Mouse (Mus musculus) neural tube, embryonic 12.5 days (tissue): Measurements from ENCODE around the gene Hils1. TPM values are rescaled to one million over a fixed set of nuclear protein-coding genes. Genes with fewer than 3 reads are reported as not detected.
"Not testable (repeated sequence)": the region's sequence is repeated elsewhere in the genome, so short reads cannot be mapped to it uniquely, and the experiment has no call there.

Source experiments
- ATAC-seq: fragments of 200-750 bp; cut with Nextera tagmentation; 2 replicates; pipeline ENCODE4 v1.8.0; 2017; ENCODE audit warnings: low read depth, mild to moderate bottlenecking, moderate TSS enrichment, moderate library complexity; ENCODE audit not compliant: low FRiP score
- H3K27ac ChIP-seq: fragments of 300-500 bp; sonication (generic); 2 replicates; pipeline ENCODE4 v1.5.1; 2016
- H3K27me3 ChIP-seq: fragments of 300-500 bp; sonication (generic); replicated peaks from 2 replicates; pipeline ENCODE4 v1.6.1; 2016; ENCODE audit warnings: mild to moderate bottlenecking
- H3K36me3 ChIP-seq: fragments of 300-500 bp; sonication (generic); 2 replicates; pipeline ENCODE4 v1.6.1; 2016; ENCODE audit warnings: mild to moderate bottlenecking
- H3K4me1 ChIP-seq: fragments of 300-500 bp; sonication (generic); 2 replicates; pipeline ENCODE4 v1.6.1; 2016
- H3K4me2 ChIP-seq: fragments of 300-500 bp; sonication (generic); replicated peaks from 2 replicates; pipeline ENCODE4 v1.6.1; 2016; ENCODE audit warnings: mild to moderate bottlenecking
- H3K4me3 ChIP-seq: fragments of 300-500 bp; sonication (generic); 2 replicates; pipeline ENCODE4 v1.5.1; 2016
- H3K9ac ChIP-seq: fragments of 300-500 bp; sonication (generic); 2 replicates; pipeline ENCODE4 v1.6.1; 2016; ENCODE audit warnings: mild to moderate bottlenecking
- H3K9me3 ChIP-seq: fragments of 300-500 bp; sonication (generic); 2 replicates; pipeline ENCODE4 v1.6.1; 2016; ENCODE audit warnings: mild to moderate bottlenecking
- WGBS: fragments of 180-500 bp; shearing (Covaris S2); methylation state at CpG from one replicate; pipeline ENCODE4 v1.1.7; 2016; 5-methylcytosine and 5-hydroxymethylcytosine counted together
- polyA plus RNA-seq: library from polyadenylated mRNA; unstranded; fragments of >200 nt; fragmentation: Nextera tagmentation; extraction: Ambion mirVana; gene quantifications from 2 replicates; pipeline ENCODE4 v1.2.1, GENCODE M21; 2016

The Hils1 gene
- polyA plus RNA-seq, 1 experiment from 2014 or later: not detected

GRCm38 (mm10) chr11:94958065-94958858, 9.1 kb upstream of the Hils1 start:
- no peak for ATAC-seq
- H3K27ac ChIP-seq: no peak overlapping the region

DNA sequence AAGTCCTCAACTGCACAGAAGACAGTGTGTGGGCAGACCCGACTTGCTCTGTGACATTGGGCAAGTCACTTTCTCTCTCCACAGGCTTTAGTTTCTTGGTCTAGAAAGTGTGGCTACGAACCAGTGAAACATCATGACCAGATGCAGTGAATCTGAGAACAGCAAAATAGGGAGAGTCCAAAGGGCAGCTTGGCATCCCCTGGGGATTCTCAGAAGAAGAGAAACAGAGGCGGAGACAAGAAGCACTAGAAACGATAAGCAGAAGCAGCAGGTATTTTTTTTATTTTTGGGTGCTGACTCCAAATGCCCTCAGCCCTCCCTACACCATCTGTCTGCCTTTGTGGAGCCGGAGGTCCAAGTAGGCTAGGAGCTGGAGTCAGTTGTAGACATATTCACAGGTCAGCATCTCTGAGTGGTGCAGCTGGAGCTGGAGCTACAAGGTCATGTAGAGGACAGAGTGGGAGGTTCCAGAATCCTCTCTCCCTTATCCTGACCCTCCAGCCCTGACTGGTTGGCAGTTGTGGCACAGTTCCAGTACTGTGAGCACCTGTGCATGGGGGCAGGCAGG, 4.8 kb upstream of the Hils1 start:
- Histone ChIP-seq H3K27me3 (no peaks in the 10 kb centered on the region), H3K4me3 (no peak overlapping the region), H3K4me1 (no peaks in the 10 kb centered on the region), H3K9ac (no peak overlapping the region), H3K4me2 (no peak overlapping the region), H3K36me3 (no peaks in the 10 kb centered on the region), H3K9me3 (no peaks in the 10 kb centered on the region), H3K27ac (no peak overlapping the region)
- WGBS: 81% methylated on average over 5 of the region's 5 CpGs
- ATAC-seq: no peak

More at GRCm38 (mm10) chr11:94958065-94958858, 9.1 kb upstream of the Hils1 start:
- 20% methylated on average over 8 of the region's 8 CpGs for WGBS
- H3K4me3 ChIP-seq: no peak overlapping the region
- 0 out of 2 replicates have a peak overlapping the region, but pooled peaks have one; percentile 12 for H3K4me2 ChIP-seq
- H3K27me3 ChIP-seq: no peaks in the 10 kb centered on the region
- H3K36me3 ChIP-seq: no peaks in the 10 kb centered on the region
- H3K9ac ChIP-seq: no peak overlapping the region
- H3K9me3 ChIP-seq: no peaks in the 10 kb centered on the region
- no peaks in the 10 kb centered on the region for H3K4me1 ChIP-seq

DNA sequence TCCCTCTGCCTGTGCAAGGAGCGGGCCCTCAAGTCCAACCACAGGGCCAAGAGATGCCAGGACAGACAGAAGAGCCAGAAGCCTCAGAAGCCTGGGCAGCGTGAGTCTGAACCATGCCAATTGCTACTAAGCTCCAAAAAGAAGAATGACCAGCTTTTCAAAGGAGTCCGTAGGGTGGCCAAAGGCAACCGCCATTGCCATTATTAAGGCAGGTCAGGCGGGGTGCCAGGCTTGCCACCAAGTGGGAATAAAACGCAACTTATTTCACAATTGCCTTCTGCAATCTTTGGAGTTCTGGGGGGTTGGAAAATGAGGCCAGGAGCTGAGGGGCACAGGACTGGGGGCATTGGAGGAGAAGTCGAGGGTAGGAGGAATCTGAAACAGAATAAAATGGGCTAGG, 794 bp downstream of the Hils1 start:
- ATAC-seq: no peak

DNA sequence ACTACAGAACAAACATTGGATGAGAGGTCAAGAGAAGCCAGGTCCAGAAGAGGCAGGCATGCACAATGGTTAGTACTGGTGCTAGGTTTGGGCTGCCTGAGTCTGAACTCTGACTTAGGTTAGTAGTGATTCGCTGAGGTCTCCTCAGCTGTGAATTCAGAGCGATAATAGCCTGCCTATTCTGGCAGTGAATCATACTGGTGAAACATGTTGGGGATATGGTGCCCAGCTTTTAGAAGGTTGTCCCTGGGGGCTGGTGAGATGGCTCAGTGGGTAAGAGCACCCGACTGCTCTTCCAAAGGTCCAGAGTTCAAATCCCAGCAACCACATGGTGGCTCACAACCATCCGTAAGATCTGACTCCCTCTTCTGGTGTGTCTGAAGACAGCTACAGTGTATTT, 2.3 kb downstream of the Hils1 start:
- not testable (repeated sequence) for H3K9ac ChIP-seq, H3K27me3 ChIP-seq, H3K9me3 ChIP-seq, H3K4me3 ChIP-seq, H3K4me2 ChIP-seq, H3K27ac ChIP-seq, H3K36me3 ChIP-seq, H3K4me1 ChIP-seq, ATAC-seq
- 94% methylated on average over 4 of the region's 4 CpGs for WGBS

More for the DNA sequence above, 794 bp downstream of the Hils1 start:
- H3K4me3 ChIP-seq: no peak overlapping the region
- no peak overlapping the region for H3K27ac ChIP-seq
- no peak overlapping the region for H3K9ac ChIP-seq
- no peaks in the 10 kb centered on the region for H3K36me3 ChIP-seq
- 77% methylated on average over 7 of the region's 7 CpGs for WGBS
- no peaks in the 10 kb centered on the region for H3K9me3 ChIP-seq
- no peaks in the 10 kb centered on the region; the same call in 1 of the 2 replicates for H3K27me3 ChIP-seq
- H3K4me1 ChIP-seq: peaks cover 8% of the 10 kb centered on the region
- no peak overlapping the region for H3K4me2 ChIP-seq

GRCm38 (mm10) chr11:94970210-94970943, 3.0 kb downstream of the Hils1 start:
- H3K9me3 ChIP-seq: no peaks in the 10 kb centered on the region
- peaks cover 8% of the 10 kb centered on the region for H3K4me1 ChIP-seq
- H3K4me3 ChIP-seq: no peak overlapping the region
- H3K4me2 ChIP-seq: no peak overlapping the region
- no peak for ATAC-seq
- H3K9ac ChIP-seq: no peak overlapping the region
- WGBS: 65% methylated on average over 15 of the region's 15 CpGs
- no peaks in the 10 kb centered on the region; the same call in 1 of the 2 replicates for H3K27me3 ChIP-seq
- H3K27ac ChIP-seq: no peak overlapping the region
- no peaks in the 10 kb centered on the region for H3K36me3 ChIP-seq

DNA sequence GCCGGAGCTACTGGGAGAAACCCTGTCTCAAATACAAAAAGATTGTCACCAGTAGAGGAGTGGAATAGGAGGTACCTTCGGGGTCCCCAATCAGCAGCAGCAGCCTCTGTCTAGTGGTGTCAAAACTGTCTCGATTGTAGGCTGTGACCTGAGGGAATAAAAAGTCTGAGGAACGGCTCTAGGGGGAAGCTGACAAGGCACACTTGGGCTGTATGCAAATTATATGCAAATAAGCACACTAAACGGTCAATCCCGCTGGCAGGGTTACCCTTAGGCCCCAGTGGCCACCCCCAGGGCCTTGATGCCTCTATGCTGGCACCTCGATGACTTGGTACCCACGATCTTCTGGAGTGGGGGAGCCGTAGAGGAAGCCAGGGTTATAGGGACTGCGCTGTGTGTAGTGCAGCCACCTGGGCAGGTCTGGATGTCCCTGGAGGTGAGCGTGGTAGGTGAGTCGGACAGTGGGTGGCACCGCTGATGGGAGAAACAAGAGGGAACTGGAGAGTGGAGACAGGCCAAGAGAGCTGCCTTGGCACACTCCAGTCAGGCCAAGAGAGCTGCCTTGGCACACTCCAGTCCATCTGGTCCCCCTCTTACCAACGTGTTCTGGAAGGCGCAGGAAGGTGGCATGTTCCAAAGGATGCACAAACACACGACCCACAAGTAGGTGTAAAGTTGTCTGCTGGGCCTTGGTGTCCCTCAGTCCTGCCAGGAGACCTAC, 4.7 kb downstream of the Hils1 start:
- WGBS: 61% methylated on average over 16 of the region's 16 CpGs
- Histone ChIP-seq H3K4me1 (peaks cover 8% of the 10 kb centered on the region), H3K9ac (no peak overlapping the region), H3K36me3 (no peaks in the 10 kb centered on the region), H3K4me3 (no peak overlapping the region), H3K9me3 (no peaks in the 10 kb centered on the region), H3K27ac (no peak overlapping the region), H3K4me2 (no peak overlapping the region), H3K27me3 (no peaks in the 10 kb centered on the region; the same call in 1 of the 2 replicates)
- ATAC-seq: no peak

DNA sequence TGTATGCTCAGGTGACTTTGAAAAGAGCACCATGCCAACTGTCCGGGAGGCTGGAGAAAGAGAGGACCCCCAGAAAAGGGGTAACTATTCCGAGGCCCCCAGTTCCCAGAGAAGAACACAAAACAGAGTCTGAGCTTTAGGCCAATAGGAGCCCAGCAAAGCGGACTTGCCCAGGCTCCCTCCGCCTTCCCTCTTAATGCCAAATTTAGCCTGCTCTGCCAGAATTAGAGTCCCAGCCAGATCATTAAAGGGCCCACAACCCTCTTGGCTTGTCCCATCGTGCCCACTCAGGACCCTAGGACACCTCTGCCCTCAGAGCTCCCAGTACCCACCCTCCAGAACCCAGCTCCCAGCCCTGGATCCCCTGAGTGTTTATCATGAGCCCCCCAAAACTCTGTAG, 5.5 kb downstream of the Hils1 start:
- WGBS: 62% methylated on average over 5 of the region's 5 CpGs
- Histone ChIP-seq H3K4me2 (no peak overlapping the region), H3K4me1 (peaks cover 8% of the 10 kb centered on the region), H3K9ac (no peak overlapping the region), H3K27me3 (no peaks in the 10 kb centered on the region; the same call in 1 of the 2 replicates), H3K27ac (no peak overlapping the region), H3K36me3 (no peaks in the 10 kb centered on the region), H3K9me3 (no peaks in the 10 kb centered on the region), H3K4me3 (no peak overlapping the region)
- ATAC-seq: no peak

GRCm38 (mm10) chr11:94973313-94973712, 5.9 kb downstream of the Hils1 start:
- H3K9ac ChIP-seq: no peak overlapping the region
- H3K36me3 ChIP-seq: no peaks in the 10 kb centered on the region
- no peak overlapping the region for H3K4me2 ChIP-seq
- no peak overlapping the region for H3K4me3 ChIP-seq
- no peak for ATAC-seq
- no peak overlapping the region for H3K27ac ChIP-seq
- H3K9me3 ChIP-seq: no peaks in the 10 kb centered on the region
- H3K27me3 ChIP-seq: no peaks in the 10 kb centered on the region; the same call in 1 of the 2 replicates
- WGBS: 42% methylated on average over 4 of the region's 4 CpGs
- H3K4me1 ChIP-seq: peaks cover 8% of the 10 kb centered on the region

- H3K9ac ChIP-seq: no peak overlapping the region
- no peaks in the 10 kb centered on the region for H3K9me3 ChIP-seq
- no peak for ATAC-seq
- H3K4me2 ChIP-seq: no peak overlapping the region
- no peak overlapping the region for H3K27ac ChIP-seq
- H3K4me3 ChIP-seq: no peak overlapping the region
- H3K4me1 ChIP-seq: peaks cover 12% of the 10 kb centered on the region
- no peaks in the 10 kb centered on the region for H3K36me3 ChIP-seq
- no peaks in the 10 kb centered on the region; the same call in 1 of the 2 replicates for H3K27me3 ChIP-seq
- WGBS: 83% methylated on average over 2 of the region's 2 CpGs
These were observed 7.6 kb downstream of the Hils1 start for GRCm38 (mm10) chr11:94974951-94975350.

- 77% methylated on average over 5 of the region's 5 CpGs for WGBS
- Histone ChIP-seq H3K4me3 (no peak within 1 kb of the TSS), H3K4me1 (peaks cover 12% of the 10 kb centered on the region), H3K36me3 (no peaks in the 10 kb centered on the region), H3K27ac (no peak within 1 kb of the TSS), H3K27me3 (no peaks in the 10 kb centered on the region; the same call in 1 of the 2 replicates), H3K9ac (no peak within 1 kb of the TSS), H3K9me3 (no peaks in the 10 kb centered on the region), H3K4me2 (no peak within 1 kb of the TSS)
- no peak for ATAC-seq
These were observed 8.8 kb downstream of the Hils1 start, which contains the start of gene Sgca for GRCm38 (mm10) chr11:94976199-94976598. Gene Sgca (minus strand): TSS chr11:94976327.

GRCm38 (mm10) chr11:94978178-94978915, 11.0 kb downstream of the Hils1 start:
- WGBS: 45% methylated on average over 9 of the region's 9 CpGs
- peak overlapping the region; percentile 51 for H3K4me2 ChIP-seq
- peak overlapping the region; percentile 9; the same call in 1 of the 2 replicates for H3K27ac ChIP-seq

More at GRCm38 (mm10) chr11:94978178-94978915, 11.0 kb downstream of the Hils1 start:
- Histone ChIP-seq H3K27me3 (no peaks in the 10 kb centered on the region), H3K4me3 (0 out of 2 replicates have a peak overlapping the region, but pooled peaks have one; percentile 7), H3K4me1 (peaks cover 4% of the 10 kb centered on the region; the same call in 1 of the 2 replicates), H3K9me3 (no peaks in the 10 kb centered on the region), H3K36me3 (no peaks in the 10 kb centered on the region), H3K9ac (0 out of 2 replicates have a peak overlapping the region, but pooled peaks have one; percentile 0)
- ATAC-seq: peak; percentile 73
